In genomic region chr3:104782061-104782681, GRCm38 (mm10) we compare ENCODE assay signal across 8 mouse cellular contexts. TPM values are rescaled to one million over a fixed set of nuclear protein-coding genes. Genes with fewer than 3 reads are reported as not detected.
DNase-seq lines count a peak whose midpoint lies in the region; ATAC-seq and TF ChIP-seq lines count a peak whose summit lies in the region.

No protein-coding gene starts in this region.

- peak overlapping the region; percentile 66 for H3K4me3 ChIP-seq in brown adipose tissue, adult 24 weeks (ENCODE audit: insufficient read depth, low read depth, low read length)
- peak overlapping the region; percentile 68 for H3K4me3 ChIP-seq in heart, embryonic 12.5 days
- peak overlapping the region; percentile 61 for H3K4me3 ChIP-seq in kidney, postnatal 0 days (replicated peaks; ENCODE audit: low read depth, low read length)
- no peak overlapping the region; the same call in 1 of the 2 replicates for H3K4me3 ChIP-seq in midbrain, embryonic 11.5 days (ENCODE audit: low read depth, low read length)

- peak overlapping the region; percentile 84 for H3K9ac ChIP-seq in heart, embryonic 12.5 days
- peak overlapping the region; percentile 61; the same call in 1 of the 2 replicates for H3K9ac ChIP-seq in kidney, postnatal 0 days (ENCODE audit: low read depth, low read length)
- no peak overlapping the region for H3K9ac ChIP-seq in midbrain, embryonic 11.5 days (ENCODE audit: low read length)

- no peak for ATAC-seq in heart, embryonic 12.5 days (ENCODE audit: insufficient number of reproducible peaks, low FRiP score)
- 0 out of 2 replicates have a peak, but pooled peaks have one; percentile 2 for ATAC-seq in kidney, postnatal 0 days (replicated peaks; ENCODE audit: low FRiP score, low read depth)
- no peak for ATAC-seq in midbrain, embryonic 11.5 days (ENCODE audit: low FRiP score)

- H3K4me1 ChIP-seq in brown adipose tissue, adult 24 weeks (ENCODE audit: control insufficient read depth, insufficient read depth, insufficient read length, low read length) = peaks cover 6% of the 10 kb centered on the region; the same call in 1 of the 2 replicates
- peaks cover 34% of the 10 kb centered on the region for H3K4me1 ChIP-seq in heart, embryonic 12.5 days (replicated peaks)
- H3K4me1 ChIP-seq in kidney, postnatal 0 days (replicated peaks; ENCODE audit: insufficient read depth, low read length) = 0 out of 2 replicates have a peak, but pooled peaks cover 5% of the 10 kb centered on the region
- H3K4me1 ChIP-seq in midbrain, embryonic 11.5 days (ENCODE audit: control insufficient read depth, insufficient read depth, low read length) = peaks cover 18% of the 10 kb centered on the region

- H3K36me3 ChIP-seq in heart, embryonic 12.5 days = 0 out of 2 replicates have a peak, but pooled peaks cover 2% of the 10 kb centered on the region
- no peaks in the 10 kb centered on the region for H3K36me3 ChIP-seq in kidney, postnatal 0 days (ENCODE audit: insufficient read depth, low read length)
- H3K36me3 ChIP-seq in midbrain, embryonic 11.5 days (ENCODE audit: control insufficient read depth, insufficient read depth, low read length) = no peaks in the 10 kb centered on the region

- peaks cover 28% of the 10 kb centered on the region for H3K27me3 ChIP-seq in heart, embryonic 12.5 days (replicated peaks)
- 0 out of 2 replicates have a peak, but pooled peaks cover 19% of the 10 kb centered on the region for H3K27me3 ChIP-seq in kidney, postnatal 0 days (ENCODE audit: insufficient read depth, low read length)
- H3K27me3 ChIP-seq in midbrain, embryonic 11.5 days (ENCODE audit: control insufficient read depth, insufficient read depth, low read length) = peaks cover 74% of the 10 kb centered on the region

- no peak for TF ChIP-seq CTCF in kidney, postnatal 0 days (IDR thresholded peaks at IDR 0.05; ENCODE audit: low read depth)

- peak overlapping the region; percentile 42 for H3K27ac ChIP-seq in brown adipose tissue, adult 24 weeks (replicated peaks; ENCODE audit: low read depth, low read length)
- H3K27ac ChIP-seq in heart, embryonic 12.5 days (ENCODE audit: poor library complexity, severe bottlenecking) = peak overlapping the region; percentile 78
- H3K27ac ChIP-seq in kidney, postnatal 0 days = 0 out of 2 replicates have a peak overlapping the region, but pooled peaks have one; percentile 42
- H3K27ac ChIP-seq in midbrain, embryonic 11.5 days (ENCODE audit: low read depth, low read length) = no peak overlapping the region

- DNase-seq in ES-CJ7 (ENCODE audit: low read depth, low spot score) = peak; percentile 76
- peak; percentile 45 for DNase-seq in kidney, postnatal 0 days (ENCODE audit: low spot score)
- DNase-seq in midbrain, embryonic 11.5 days (ENCODE audit: low spot score, missing footprints) = peak; percentile 90
- no peak for DNase-seq in frontal cortex, postnatal 10 days (ENCODE audit: low spot score in 2 of 2)
- no peak for DNase-seq in layer of hippocampus, adult 9-10 months (ENCODE audit: low spot score)
- no peak for DNase-seq in thymus, postnatal 4 days

- H3K4me2 ChIP-seq in heart, embryonic 12.5 days = peak overlapping the region; percentile 94
- H3K4me2 ChIP-seq in kidney, postnatal 0 days (ENCODE audit: low read length) = peak overlapping the region; percentile 99
- H3K4me2 ChIP-seq in midbrain, embryonic 11.5 days = peak overlapping the region; percentile 78; the same call in 1 of the 2 replicates

- WGBS in heart, embryonic 12.5 days = 16% methylated on average over 12 of the region's 12 CpGs
- whole genome bisulfite sequencing in kidney, postnatal 0 days = 22% methylated on average over 12 of the region's 12 CpGs
- WGBS in midbrain, embryonic 11.5 days = 14% methylated on average over 12 of the region's 12 CpGs

- no peaks in the 10 kb centered on the region for H3K9me3 ChIP-seq in heart, embryonic 12.5 days (replicated peaks)
- H3K9me3 ChIP-seq in kidney, postnatal 0 days (replicated peaks; ENCODE audit: low read length) = no peaks in the 10 kb centered on the region
- H3K9me3 ChIP-seq in midbrain, embryonic 11.5 days (ENCODE audit: control insufficient read depth, low read length) = no peaks in the 10 kb centered on the region

RNA-seq across cellular contexts. Expression of gene Fam19a3, which starts 0.5 kb away (rescaled TPM):
- 0.24 and 0.25 TPM in 2 replicates for polyA plus RNA-seq in brown adipose tissue, adult 24 weeks (2012; ENCODE audit: insufficient read depth, insufficient read length, missing spikeins)
- polyA plus RNA-seq in heart, embryonic 12.5 days (2016; fragmentation: Nextera tagmentation; extraction: Ambion mirVana) = 1.3 and 1.6 TPM in 2 replicates
- polyA plus RNA-seq in kidney, postnatal 0 days (2015; fragmentation: Nextera tagmentation; extraction: Ambion mirVana) = 0.07 and 0.10 TPM in 2 replicates
- polyA plus RNA-seq in midbrain, embryonic 11.5 days (2014; fragmentation: Nextera tagmentation; extraction: Ambion mirVana) = not detected in 2 replicates

RNA-seq across cellular contexts. Expression of gene Ppm1j, which starts 1.3 kb away (rescaled TPM):
- polyA plus RNA-seq in brown adipose tissue, adult 24 weeks (2012; ENCODE audit: insufficient read depth, insufficient read length, missing spikeins) = not detected in 2 replicates
- 39.2 and 39.3 TPM in 2 replicates for polyA plus RNA-seq in heart, embryonic 12.5 days (2016; fragmentation: Nextera tagmentation; extraction: Ambion mirVana)
- polyA plus RNA-seq in kidney, postnatal 0 days (2015; fragmentation: Nextera tagmentation; extraction: Ambion mirVana) = 4.8 and 7.7 TPM in 2 replicates
- polyA plus RNA-seq in midbrain, embryonic 11.5 days (2014; fragmentation: Nextera tagmentation; extraction: Ambion mirVana) = 0.44 and 0.97 TPM in 2 replicates

RNA-seq across cellular contexts. Expression of gene Rhoc, which starts 6.0 kb away (rescaled TPM):
- 42.7 and 56.0 TPM in 2 replicates for polyA plus RNA-seq in brown adipose tissue, adult 24 weeks (2012; ENCODE audit: insufficient read depth, insufficient read length, missing spikeins)
- 260 and 269 TPM in 2 replicates for polyA plus RNA-seq in heart, embryonic 12.5 days (2016; fragmentation: Nextera tagmentation; extraction: Ambion mirVana)
- polyA plus RNA-seq in kidney, postnatal 0 days (2015; fragmentation: Nextera tagmentation; extraction: Ambion mirVana) = 119 and 128 TPM in 2 replicates
- polyA plus RNA-seq in midbrain, embryonic 11.5 days (2014; fragmentation: Nextera tagmentation; extraction: Ambion mirVana) = 78.2 and 82.0 TPM in 2 replicates

RNA-seq across cellular contexts. Expression of gene Mov10, which starts 36.2 kb away (rescaled TPM):
- 1.2 and 1.5 TPM in 2 replicates for polyA plus RNA-seq in brown adipose tissue, adult 24 weeks (2012; ENCODE audit: insufficient read depth, insufficient read length, missing spikeins)
- 43.4 and 45.0 TPM in 2 replicates for polyA plus RNA-seq in heart, embryonic 12.5 days (2016; fragmentation: Nextera tagmentation; extraction: Ambion mirVana)
- 38.4 and 42.6 TPM in 2 replicates for polyA plus RNA-seq in kidney, postnatal 0 days (2015; fragmentation: Nextera tagmentation; extraction: Ambion mirVana)
- polyA plus RNA-seq in midbrain, embryonic 11.5 days (2014; fragmentation: Nextera tagmentation; extraction: Ambion mirVana) = 9.5 and 9.9 TPM in 2 replicates

Comparison
In these comparisons a context has a peak if more than half of its experiments do, and no peak if none do; other contexts are left out.
1. DNase-seq: peak in ES-CJ7 (single experiment), kidney, postnatal 0 days (single experiment) and midbrain, embryonic 11.5 days (single experiment); none in frontal cortex, postnatal 10 days (0 of 2), layer of hippocampus, adult 9-10 months (single experiment) and thymus, postnatal 4 days (single experiment).
2. Peak in every context shown above with its lines, with median percentiles within 50 percentile points of each other: H3K4me2 ChIP-seq.